Mouse (Mus musculus) forebrain, postnatal 0 days (tissue): ENCODE measurements around the gene Gm3336. TPM values are rescaled to one million over a fixed set of nuclear protein-coding genes. Genes with fewer than 3 reads are reported as not detected.

Experiments used
- ATAC-seq: fragments of 200-750 bp; cut with Nextera tagmentation; 2 replicates; pipeline ENCODE4 v1.8.0; 2017; ENCODE audit warnings: mild to moderate bottlenecking, moderate library complexity
- DNase-seq: peaks from one replicate; pipeline ENCODE4 v3.0.0-alpha.2; 2015
- H3K27ac ChIP-seq: fragments of 300-500 bp; sonication (generic); 2 replicates; pipeline ENCODE4 v1.5.1; 2014; ENCODE audit warnings: low read depth, mild to moderate bottlenecking, antibody characterized with exemption, low read length, moderate library complexity, mixed read lengths
- H3K27me3 ChIP-seq: fragments of 300-500 bp; sonication (generic); 2 replicates; pipeline ENCODE4 v1.6.1; 2014; ENCODE audit warnings: mild to moderate bottlenecking, low read length, mixed read lengths; ENCODE audit not compliant: insufficient read depth
- H3K36me3 ChIP-seq: fragments of 300-500 bp; sonication (generic); 2 replicates; pipeline ENCODE4 v1.6.1; 2014; ENCODE audit warnings: mild to moderate bottlenecking, moderate library complexity; ENCODE audit not compliant: insufficient read depth
- H3K4me1 ChIP-seq: fragments of 300-500 bp; sonication (generic); 2 replicates; pipeline ENCODE4 v1.6.1; 2014; ENCODE audit warnings: antibody characterized with exemption; ENCODE audit not compliant: insufficient read depth
- H3K4me2 ChIP-seq: fragments of 300-500 bp; sonication (generic); 2 replicates; pipeline ENCODE4 v1.6.1; 2014; ENCODE audit warnings: low read depth, mild to moderate bottlenecking, moderate library complexity
- H3K4me3 ChIP-seq: fragments of 300-500 bp; sonication (generic); 2 replicates; pipeline ENCODE4 v1.5.1; 2014; ENCODE audit warnings: low read depth, low read length, mixed read lengths
- H3K9ac ChIP-seq: fragments of 300-500 bp; sonication (generic); 2 replicates; pipeline ENCODE4 v1.6.1; 2014; ENCODE audit warnings: mild to moderate bottlenecking
- H3K9me3 ChIP-seq: fragments of 300-500 bp; sonication (generic); 2 replicates; pipeline ENCODE4 v1.6.1; 2016; ENCODE audit warnings: low read length
- CTCF ChIP-seq: sonication (generic); IDR thresholded peaks from 2 replicates; pipeline ENCODE4 v1.5.1; 2016; ENCODE audit warnings: antibody characterized with exemption, control low read depth, low read depth
- WGBS: fragments of 180-500 bp; shearing (Covaris S2); extraction: QIAGEN DNeasy Blood & Tissue Kit; methylation state at CpG from one replicate; pipeline ENCODE4 v1.1.7; 2014; 5-methylcytosine and 5-hydroxymethylcytosine counted together
- polyA plus RNA-seq: library from polyadenylated mRNA; unstranded; fragments of >200 nt; fragmentation: Nextera tagmentation; extraction: Ambion mirVana; gene quantifications from 2 replicates; pipeline ENCODE4 v1.2.1, GENCODE M21; 2015
- total RNA-seq: library from RNA; depleted of rRNA; stranded (reverse); fragments of >200 nt; gene quantifications from 2 replicates; pipeline ENCODE4 v1.2.3, GENCODE M21; 2014

Gm3336 gene
- total and polyA plus RNA-seq, 2 experiments from 2014 or later: not detected

DNA sequence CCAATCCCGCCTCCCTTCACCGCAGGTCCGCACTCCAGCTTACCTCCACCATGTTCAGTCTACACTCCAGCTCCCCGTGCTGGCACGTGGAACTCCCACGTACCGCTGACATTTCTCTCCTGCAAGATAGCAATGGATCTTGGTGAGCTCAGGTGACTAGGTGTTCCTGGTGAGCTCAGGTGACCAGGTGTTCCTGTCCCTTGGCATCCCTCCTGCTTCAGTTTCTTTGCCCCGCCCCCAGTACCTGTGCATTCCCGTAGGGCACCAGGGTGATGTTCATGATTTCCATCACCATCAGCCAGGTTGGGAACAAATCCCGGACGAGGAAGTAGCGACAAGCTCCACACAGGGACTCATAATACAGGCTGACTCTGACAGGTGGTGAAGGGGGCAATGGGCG is 46.3 kb downstream of the Gm3336 start:
- Histone ChIP-seq H3K4me2 (no peak overlapping the region), H3K4me3 (no peak overlapping the region), H3K27me3 (no peaks in the 10 kb centered on the region; the same call in 1 of the 2 replicates), H3K27ac (no peak overlapping the region), H3K4me1 (0 out of 2 replicates have a peak, but pooled peaks cover 5% of the 10 kb centered on the region), H3K9me3 (no peaks in the 10 kb centered on the region), H3K36me3 (peaks cover 25% of the 10 kb centered on the region), H3K9ac (no peak overlapping the region)
- no peak for ATAC-seq
- DNase-seq: no peak
- 95% methylated on average over 13 of the region's 13 CpGs for WGBS
- no peak for TF ChIP-seq CTCF

GRCm38 (mm10) chr8:70765329-70765728 is 47.0 kb downstream of the Gm3336 start:
- DNase-seq: no peak
- no peaks in the 10 kb centered on the region; the same call in 1 of the 2 replicates for H3K27me3 ChIP-seq
- no peaks in the 10 kb centered on the region for H3K9me3 ChIP-seq
- no peak overlapping the region for H3K27ac ChIP-seq
- 83% methylated on average over 9 of the region's 9 CpGs for WGBS
- H3K4me3 ChIP-seq: no peak overlapping the region
- no peak for TF ChIP-seq CTCF
- no peak overlapping the region for H3K4me2 ChIP-seq
- H3K9ac ChIP-seq: no peak overlapping the region
- 0 out of 2 replicates have a peak, but pooled peaks cover 5% of the 10 kb centered on the region for H3K4me1 ChIP-seq
- no peak for ATAC-seq
- peaks cover 32% of the 10 kb centered on the region for H3K36me3 ChIP-seq

- H3K27me3 ChIP-seq: no peaks in the 10 kb centered on the region; the same call in 1 of the 2 replicates
- H3K4me3 ChIP-seq: peak overlapping the region; percentile 13
- peak overlapping the region; percentile 46 for H3K4me2 ChIP-seq
- WGBS: 5% methylated on average over 34 of the region's 34 CpGs
- H3K9ac ChIP-seq: peak overlapping the region; percentile 31
- H3K4me1 ChIP-seq: 0 out of 2 replicates have a peak, but pooled peaks cover 5% of the 10 kb centered on the region
- H3K9me3 ChIP-seq: no peaks in the 10 kb centered on the region
- H3K27ac ChIP-seq: no peak overlapping the region
- no peak for TF ChIP-seq CTCF
- H3K36me3 ChIP-seq: peaks cover 39% of the 10 kb centered on the region
- ATAC-seq: no peak
- no peak for DNase-seq
Observed at GRCm38 (mm10) chr8:70765838-70766570, 47.7 kb downstream of the Gm3336 start.

GRCm38 (mm10) chr8:70766571-70767440 is 48.5 kb downstream of the Gm3336 start:
- Histone ChIP-seq H3K9me3 (no peaks in the 10 kb centered on the region), H3K36me3 (peaks cover 47% of the 10 kb centered on the region), H3K27me3 (no peaks in the 10 kb centered on the region; the same call in 1 of the 2 replicates), H3K9ac (peak overlapping the region; percentile 31; the same call in 1 of the 2 replicates), H3K27ac (no peak overlapping the region), H3K4me1 (0 out of 2 replicates have a peak, but pooled peaks cover 5% of the 10 kb centered on the region), H3K4me3 (peak overlapping the region; percentile 13; the same call in 1 of the 2 replicates), H3K4me2 (peak overlapping the region; percentile 46)
- no peak for TF ChIP-seq CTCF
- 12% methylated on average over 21 of the region's 21 CpGs for WGBS
- DNase-seq: no peak
- 0 out of 2 replicates have a peak, but pooled peaks have one; percentile 4 for ATAC-seq

DNA sequence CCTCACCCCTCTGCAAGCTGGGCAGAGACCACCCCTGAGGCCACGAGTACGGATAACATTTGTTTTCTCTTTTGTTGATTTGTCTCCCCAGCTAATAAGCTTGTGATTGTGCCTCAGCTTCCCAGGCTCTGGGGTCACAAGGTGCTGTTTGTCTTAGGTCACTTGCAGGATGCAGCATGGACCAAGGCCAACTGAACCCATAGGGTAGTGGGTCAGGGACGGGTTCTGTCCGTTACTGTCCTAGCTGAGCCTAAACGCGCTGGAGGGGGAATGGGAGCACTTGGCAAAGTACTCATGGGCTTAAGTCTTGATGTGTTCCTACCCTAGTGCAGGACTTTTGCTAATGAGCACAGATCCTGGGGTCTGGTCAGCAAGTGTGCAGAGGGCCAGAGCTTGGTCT is 49.2 kb downstream of the Gm3336 start:
- H3K36me3 ChIP-seq: peaks cover 54% of the 10 kb centered on the region
- ATAC-seq (no peak), DNase-seq (no peak)
- no peak overlapping the region for H3K4me2 ChIP-seq
- no peaks in the 10 kb centered on the region; the same call in 1 of the 2 replicates for H3K27me3 ChIP-seq
- no peak overlapping the region for H3K4me3 ChIP-seq
- H3K9me3 ChIP-seq: no peaks in the 10 kb centered on the region
- WGBS: 79% methylated on average over 6 of the region's 6 CpGs
- H3K27ac ChIP-seq: no peak overlapping the region
- no peak overlapping the region for H3K9ac ChIP-seq
- H3K4me1 ChIP-seq: 0 out of 2 replicates have a peak, but pooled peaks cover 5% of the 10 kb centered on the region
- no peak for TF ChIP-seq CTCF

DNA sequence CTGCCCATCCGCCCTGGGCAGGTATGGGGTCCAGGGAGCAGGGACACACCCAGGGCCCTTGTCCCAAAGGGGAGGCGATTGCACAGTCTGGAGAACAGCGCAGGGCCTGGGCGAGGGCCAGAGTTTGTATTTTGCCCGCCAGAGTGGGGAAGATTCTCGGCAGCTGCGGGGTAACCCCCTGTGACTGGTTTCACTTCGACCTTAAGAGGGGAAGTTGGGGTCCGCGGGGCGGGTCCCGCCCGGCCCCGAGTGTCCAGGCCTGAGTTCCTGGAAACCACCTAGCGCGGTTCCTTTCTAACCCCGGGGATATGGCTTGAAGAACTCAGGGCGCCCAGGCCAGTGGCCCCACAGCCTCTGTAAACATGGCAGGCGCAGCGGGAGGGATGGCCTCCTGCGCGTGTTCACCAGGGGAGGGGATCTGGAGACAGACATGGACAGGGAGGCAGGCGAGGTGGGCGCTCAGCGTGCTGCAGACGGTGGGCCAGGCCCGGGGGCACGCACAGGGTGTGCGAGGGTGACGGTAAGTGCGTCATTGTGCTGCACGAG is 50.0 kb downstream of the Gm3336 start:
- WGBS: 95% methylated on average over 32 of the region's 32 CpGs
- DNase-seq: no peak
- H3K36me3 ChIP-seq: peaks cover 55% of the 10 kb centered on the region
- H3K9me3 ChIP-seq: no peaks in the 10 kb centered on the region
- H3K9ac ChIP-seq: no peak overlapping the region
- no peak for TF ChIP-seq CTCF
- no peak for ATAC-seq
- no peaks in the 10 kb centered on the region; the same call in 1 of the 2 replicates for H3K27me3 ChIP-seq
- H3K4me1 ChIP-seq: 0 out of 2 replicates have a peak, but pooled peaks cover 5% of the 10 kb centered on the region
- H3K4me3 ChIP-seq: no peak overlapping the region
- H3K4me2 ChIP-seq: no peak overlapping the region
- no peak overlapping the region for H3K27ac ChIP-seq
